Mouse (Mus musculus) ES-E14 (cell line): Measurements from ENCODE around the gene Ipcef1. TPM values are rescaled to one million over a fixed set of nuclear protein-coding genes. Genes with fewer than 3 reads are reported as not detected.

Source experiments
- DNase-seq: peaks from one replicate; pipeline ENCODE4 v3.0.0-alpha.2; 2013; ENCODE audit warnings: low read depth, low spot score
- H3K27ac ChIP-seq: 2 replicates; pipeline ENCODE4 v1.5.1; 2012; ENCODE audit warnings: low read depth, mild to moderate bottlenecking, low read length, moderate library complexity, mixed read lengths; ENCODE audit not compliant: poor library complexity, insufficient read depth, severe bottlenecking
- H3K36me3 ChIP-seq: 2 replicates; pipeline ENCODE4 v1.6.1; 2012; ENCODE audit warnings: mild to moderate bottlenecking, low read length, moderate library complexity, mixed read lengths; ENCODE audit not compliant: control insufficient read depth, poor library complexity, insufficient read depth, severe bottlenecking
- H3K4me1 ChIP-seq, 2 experiments: fragments of 150-350 bp in 1 of 2; sonication (generic) in 1 of 2; 2 replicates each; pipeline ENCODE4 v1.6.1; 2012; ENCODE audit warnings: low read length in 2 of 2, mild to moderate bottlenecking in 1 of 2, mixed read lengths in 1 of 2; ENCODE audit not compliant: control insufficient read depth in 2 of 2, insufficient read depth in 2 of 2, poor library complexity in 1 of 2
- H3K4me3 ChIP-seq, 2 experiments: fragments of 150-350 bp in 1 of 2; sonication (generic) in 1 of 2; 2 replicates each; pipeline ENCODE4 v1.5.1; 2012; ENCODE audit warnings: low read length in 2 of 2, low read depth in 1 of 2, mild to moderate bottlenecking in 1 of 2, mixed read lengths in 1 of 2; ENCODE audit not compliant: insufficient read depth in 1 of 2, poor library complexity in 1 of 2, severe bottlenecking in 1 of 2
- H3K9ac ChIP-seq: 2 replicates; pipeline ENCODE4 v1.6.1; 2012; ENCODE audit warnings: low read depth, mild to moderate bottlenecking, low read length, mixed read lengths; ENCODE audit not compliant: poor library complexity, insufficient read depth, severe bottlenecking
- H3K9me3 ChIP-seq: fragments of 150-350 bp; sonication (generic); 2 replicates; pipeline ENCODE4 v1.6.1; 2012; ENCODE audit warnings: low read depth, mild to moderate bottlenecking, low read length; ENCODE audit not compliant: control insufficient read depth, insufficient read depth
- CHD2 ChIP-seq: IDR thresholded peaks from 2 replicates; pipeline ENCODE4 v1.6.1; 2014; ENCODE audit warnings: mild to moderate bottlenecking, low read depth, low read length, inconsistent platforms
- HCFC1 ChIP-seq: IDR thresholded peaks from 2 replicates; pipeline ENCODE4 v1.6.1; 2012; ENCODE audit warnings: low read length, inconsistent platforms, borderline replicate concordance; ENCODE audit not compliant: insufficient read depth
- MAFK ChIP-seq: IDR thresholded peaks from 2 replicates; pipeline ENCODE4 v1.6.1; 2014; ENCODE audit warnings: mild to moderate bottlenecking, low read depth, low read length, inconsistent platforms; ENCODE audit not compliant: insufficient read depth
- ZC3H11A ChIP-seq: IDR thresholded peaks from 2 replicates; pipeline ENCODE4 v1.6.1; 2012; ENCODE audit warnings: low read depth, mild to moderate bottlenecking, inconsistent platforms, low read length, borderline replicate concordance
- ZNF384 ChIP-seq: IDR thresholded peaks from 2 replicates; pipeline ENCODE4 v1.6.1; 2012; ENCODE audit warnings: low read depth, low read length, inconsistent platforms
- in situ Hi-C, 2 experiments: fragments of 600-800 bp; cut with MboI; formaldehyde crosslinking; loops; one replicate each; pipeline ENCODE4 v1.15.1; 2025; ENCODE audit warnings: low sequenced_read_pairs in 2 of 2, inconsistent platforms in 1 of 2; ENCODE audit not compliant: unreplicated experiment in 2 of 2
- total RNA-seq: library from RNA; depleted of rRNA; stranded (reverse); fragments of 300-350 nt; gene quantifications from 2 replicates; pipeline ENCODE4 v1.2.3, GENCODE M21; 2012

The Ipcef1 gene
- total RNA-seq, 1 experiment: 0.13 TPM

DNA sequence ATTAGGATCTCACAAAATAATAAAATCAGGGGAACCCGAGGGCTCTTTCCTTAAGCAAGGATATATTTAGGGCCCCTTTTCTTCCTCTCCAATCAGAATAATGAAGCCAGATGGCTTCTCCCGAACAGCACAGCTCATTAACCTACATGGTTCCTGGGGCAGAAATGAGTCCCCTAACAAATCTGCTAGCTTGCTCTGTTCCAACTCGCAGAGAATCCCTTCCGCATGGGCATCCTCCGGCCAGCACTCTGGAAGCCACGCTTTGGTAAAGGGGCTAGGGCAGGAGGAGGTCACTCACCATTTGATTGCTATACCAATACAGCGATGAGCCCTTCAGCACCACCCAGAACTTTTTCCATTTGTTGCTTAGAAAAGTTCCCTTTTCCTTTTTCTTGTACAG, 73.1 kb downstream of the Ipcef1 start:
- H3K4me1 ChIP-seq: no peaks in the 10 kb centered on the region
- H3K36me3 ChIP-seq: no peaks in the 10 kb centered on the region
- no peaks in the 10 kb centered on the region for H3K9me3 ChIP-seq
- no peak overlapping the region for H3K4me3 ChIP-seq
- no peak for DNase-seq
- H3K27ac ChIP-seq: no peak overlapping the region
- no peak overlapping the region for H3K9ac ChIP-seq
- in situ Hi-C loops: no loop called here
- TF ChIP-seq HCFC1 (no peak), ZNF384 (no peak), CHD2 (no peak), ZC3H11A (no peak), MAFK (no peak)

DNA sequence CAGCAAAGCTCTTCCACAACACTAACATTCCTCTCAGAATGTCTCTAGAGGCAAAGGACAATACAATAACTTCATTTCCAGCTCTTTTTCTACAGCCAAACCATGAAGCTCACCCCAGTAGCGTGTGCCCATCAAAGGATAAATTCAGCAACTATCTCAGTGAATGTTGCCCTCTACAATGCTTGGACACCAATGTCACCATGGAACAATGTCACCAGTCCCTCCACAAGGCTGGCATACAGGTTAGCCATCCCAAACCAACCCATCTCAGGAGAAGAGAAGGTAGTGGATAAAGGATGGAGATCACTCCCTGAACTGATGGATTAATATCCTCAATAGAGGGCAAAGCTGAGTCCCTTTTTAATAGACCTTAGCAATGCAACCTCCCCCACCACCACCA, 73.5 kb downstream of the Ipcef1 start:
- no peak overlapping the region for H3K27ac ChIP-seq
- no peaks in the 10 kb centered on the region for H3K4me1 ChIP-seq
- no peaks in the 10 kb centered on the region for H3K9me3 ChIP-seq
- no peak for DNase-seq
- H3K9ac ChIP-seq: no peak overlapping the region
- no peak for TF ChIP-seq MAFK
- TF ChIP-seq CHD2: no peak
- TF ChIP-seq ZC3H11A: no peak
- no peak for TF ChIP-seq ZNF384
- TF ChIP-seq HCFC1: no peak
- in situ Hi-C loops: no loop called here
- H3K4me3 ChIP-seq: no peak overlapping the region
- no peaks in the 10 kb centered on the region for H3K36me3 ChIP-seq

DNA sequence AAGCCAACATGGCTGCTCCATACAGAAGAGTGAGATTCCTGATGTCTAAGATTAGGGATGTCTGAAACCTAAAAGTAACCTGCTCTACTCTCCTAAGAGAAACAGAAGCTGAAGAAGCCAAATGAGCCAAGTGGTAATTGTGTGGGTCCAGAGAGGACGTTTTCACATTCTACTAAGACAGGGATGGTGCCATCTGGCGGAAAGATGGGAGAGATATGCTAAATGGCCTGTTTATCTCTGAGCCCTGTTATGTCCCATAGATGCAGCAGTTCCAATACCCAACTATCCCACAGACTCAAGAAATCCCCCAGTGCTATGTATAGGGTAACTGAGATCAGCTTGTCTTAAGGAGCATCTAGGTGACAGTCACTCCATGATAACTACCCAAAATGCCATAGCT, 74.4 kb downstream of the Ipcef1 start:
- Histone ChIP-seq H3K36me3 (no peaks in the 10 kb centered on the region), H3K27ac (no peak overlapping the region), H3K4me3 (no peak overlapping the region), H3K4me1 (no peaks in the 10 kb centered on the region), H3K9ac (no peak overlapping the region), H3K9me3 (no peaks in the 10 kb centered on the region)
- TF ChIP-seq ZNF384: no peak
- no peak for TF ChIP-seq ZC3H11A
- TF ChIP-seq HCFC1: no peak
- TF ChIP-seq MAFK: no peak
- no peak for TF ChIP-seq CHD2
- in situ Hi-C loops: no loop called here
- DNase-seq: no peak

DNA sequence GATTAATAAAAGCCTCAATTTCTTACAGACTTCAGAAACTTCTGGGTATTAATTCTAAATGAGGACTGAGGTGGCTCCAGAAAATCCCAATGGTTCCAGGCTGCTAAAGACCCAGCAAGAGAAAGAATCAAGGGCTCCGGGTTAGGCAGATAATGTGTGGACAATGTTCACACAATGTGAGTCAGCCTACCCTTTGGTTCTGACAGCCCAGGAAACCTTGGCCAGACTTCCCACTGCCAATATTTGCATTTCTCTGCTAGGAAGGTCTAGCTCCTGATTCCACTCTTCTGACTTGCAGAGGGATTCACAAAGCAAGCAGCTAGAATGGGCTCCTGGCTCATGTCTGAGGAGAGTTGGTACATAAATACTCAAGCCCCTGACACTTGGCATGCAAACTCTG, 83.9 kb downstream of the Ipcef1 start:
- TF ChIP-seq HCFC1: no peak
- TF ChIP-seq ZC3H11A: no peak
- no peak for TF ChIP-seq ZNF384
- TF ChIP-seq MAFK: no peak
- no peak for TF ChIP-seq CHD2

More for the DNA sequence above, 83.9 kb downstream of the Ipcef1 start:
- H3K4me1 ChIP-seq: no peaks in the 10 kb centered on the region
- no peak overlapping the region for H3K9ac ChIP-seq
- H3K36me3 ChIP-seq: no peaks in the 10 kb centered on the region
- no peak overlapping the region for H3K4me3 ChIP-seq
- no peak for DNase-seq
- H3K9me3 ChIP-seq: no peaks in the 10 kb centered on the region
- no peak overlapping the region for H3K27ac ChIP-seq
- in situ Hi-C loops: no loop called here
